Mouse (Mus musculus) limb, embryonic 13.5 days (tissue): ENCODE measurements around the gene Rnf19b. TPM values are rescaled to one million over a fixed set of nuclear protein-coding genes. Genes with fewer than 3 reads are reported as not detected.
A peak's percentile ranks its signal among the peaks of the same experiment; 100 is the strongest.

Experiments used
- ATAC-seq: fragments of 200-750 bp; cut with Nextera tagmentation; 2 replicates; pipeline ENCODE4 v1.8.0; 2017; ENCODE audit warnings: low read depth, moderate number of reproducible peaks, moderate TSS enrichment; ENCODE audit not compliant: low FRiP score
- H3K27ac ChIP-seq: fragments of 300-500 bp; sonication (generic); 2 replicates; pipeline ENCODE4 v1.5.1; 2015; ENCODE audit warnings: inconsistent platforms, mild to moderate bottlenecking, moderate library complexity
- H3K27me3 ChIP-seq: fragments of 300-500 bp; sonication (generic); 2 replicates; pipeline ENCODE4 v1.6.1; 2015; ENCODE audit warnings: mild to moderate bottlenecking, inconsistent platforms
- H3K36me3 ChIP-seq: fragments of 300-500 bp; sonication (generic); 2 replicates; pipeline ENCODE4 v1.6.1; 2015; ENCODE audit warnings: inconsistent platforms, mild to moderate bottlenecking, moderate library complexity
- H3K4me1 ChIP-seq: fragments of 300-500 bp; sonication (generic); 2 replicates; pipeline ENCODE4 v1.6.1; 2015; ENCODE audit warnings: inconsistent platforms
- H3K4me2 ChIP-seq: fragments of 300-500 bp; sonication (generic); replicated peaks from 2 replicates; pipeline ENCODE4 v1.6.1; 2015; ENCODE audit warnings: inconsistent platforms, mild to moderate bottlenecking, moderate library complexity
- H3K4me3 ChIP-seq: fragments of 300-500 bp; sonication (generic); 2 replicates; pipeline ENCODE4 v1.5.1; 2015; ENCODE audit warnings: moderate library complexity, mild to moderate bottlenecking, inconsistent platforms
- H3K9ac ChIP-seq: fragments of 300-500 bp; sonication (generic); 2 replicates; pipeline ENCODE4 v1.6.1; 2015; ENCODE audit warnings: mild to moderate bottlenecking, inconsistent platforms
- H3K9me3 ChIP-seq: fragments of 300-500 bp; sonication (generic); 2 replicates; pipeline ENCODE4 v1.6.1; 2016; ENCODE audit warnings: inconsistent platforms
- WGBS: fragments of 180-500 bp; shearing (Covaris S2); methylation state at CpG from one replicate; pipeline ENCODE4 v1.1.7; 2015; 5-methylcytosine and 5-hydroxymethylcytosine counted together
- polyA plus RNA-seq: library from polyadenylated mRNA; unstranded; fragments of >200 nt; fragmentation: Nextera tagmentation; extraction: Ambion mirVana; gene quantifications from 2 replicates; pipeline ENCODE4 v1.2.1, GENCODE M21; 2015

Gene Rnf19b
- polyA plus RNA-seq, 1 experiment from 2014 or later, result 8.5 TPM

- Histone ChIP-seq H3K36me3 (no peaks in the 10 kb centered on the region), H3K4me3 (peak overlapping the region; percentile 57), H3K4me2 (peak overlapping the region; percentile 94), H3K9me3 (no peaks in the 10 kb centered on the region), H3K9ac (peak overlapping the region; percentile 70), H3K27ac (no peak overlapping the region), H3K27me3 (peaks cover 58% of the 10 kb centered on the region), H3K4me1 (peaks cover 16% of the 10 kb centered on the region)
- no peak for ATAC-seq
- WGBS, result 18% methylated on average over 15 of the region's 15 CpGs
Measured at GRCm38 (mm10) chr4:129047721-129048421, 10.2 kb upstream of the Rnf19b start.

DNA sequence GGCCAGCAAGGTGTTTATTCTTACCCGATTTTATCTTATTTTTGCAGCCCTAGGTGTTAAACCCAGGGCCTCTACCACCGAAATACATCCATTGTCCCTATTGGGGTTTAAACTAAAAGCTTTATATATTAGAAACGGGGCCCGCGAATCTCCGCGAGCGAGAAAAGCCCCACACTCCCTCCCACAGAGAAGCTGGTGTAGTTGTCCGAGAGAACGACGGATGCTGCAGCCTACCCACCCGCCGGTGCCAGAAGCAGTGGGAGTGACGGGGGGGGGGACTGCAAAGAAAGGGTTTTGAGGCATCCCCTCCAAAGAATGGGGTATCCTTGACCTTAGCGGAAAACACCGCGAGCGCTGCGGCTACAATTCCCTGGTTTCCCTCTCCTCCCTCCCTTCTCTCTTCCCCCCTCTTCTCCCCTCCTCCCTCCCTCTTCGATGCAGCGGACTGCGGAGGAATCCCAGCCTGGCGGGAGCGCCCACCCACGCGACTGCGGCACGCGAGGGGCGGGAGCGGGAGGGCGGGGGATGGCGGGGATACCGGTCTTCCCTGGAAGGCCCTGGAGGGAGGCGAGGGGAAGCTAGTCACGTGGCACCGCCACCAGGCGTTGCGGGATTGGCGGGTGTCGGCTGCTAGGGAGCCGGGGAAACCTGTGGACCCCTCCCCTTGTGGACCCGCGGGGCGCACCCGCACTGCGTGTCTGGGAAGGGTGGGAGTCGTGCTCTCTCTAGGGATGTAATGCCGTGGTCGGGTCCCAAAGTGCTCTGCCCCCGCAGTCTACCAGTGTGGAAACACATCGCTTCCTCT, 9.4 kb upstream of the Rnf19b start:
- H3K4me1 ChIP-seq, result peaks cover 16% of the 10 kb centered on the region
- WGBS, result under 1% methylated on average over 51 of the region's 52 CpGs
- H3K27me3 ChIP-seq, result peaks cover 58% of the 10 kb centered on the region
- peak; percentile 87 for ATAC-seq
- no peaks in the 10 kb centered on the region for H3K9me3 ChIP-seq
- H3K9ac ChIP-seq, result peak overlapping the region; percentile 70
- H3K27ac ChIP-seq, result 0 out of 2 replicates have a peak overlapping the region, but pooled peaks have one; percentile 52
- H3K36me3 ChIP-seq, result no peaks in the 10 kb centered on the region
- peak overlapping the region; percentile 57 for H3K4me3 ChIP-seq
- peak overlapping the region; percentile 94 for H3K4me2 ChIP-seq

DNA sequence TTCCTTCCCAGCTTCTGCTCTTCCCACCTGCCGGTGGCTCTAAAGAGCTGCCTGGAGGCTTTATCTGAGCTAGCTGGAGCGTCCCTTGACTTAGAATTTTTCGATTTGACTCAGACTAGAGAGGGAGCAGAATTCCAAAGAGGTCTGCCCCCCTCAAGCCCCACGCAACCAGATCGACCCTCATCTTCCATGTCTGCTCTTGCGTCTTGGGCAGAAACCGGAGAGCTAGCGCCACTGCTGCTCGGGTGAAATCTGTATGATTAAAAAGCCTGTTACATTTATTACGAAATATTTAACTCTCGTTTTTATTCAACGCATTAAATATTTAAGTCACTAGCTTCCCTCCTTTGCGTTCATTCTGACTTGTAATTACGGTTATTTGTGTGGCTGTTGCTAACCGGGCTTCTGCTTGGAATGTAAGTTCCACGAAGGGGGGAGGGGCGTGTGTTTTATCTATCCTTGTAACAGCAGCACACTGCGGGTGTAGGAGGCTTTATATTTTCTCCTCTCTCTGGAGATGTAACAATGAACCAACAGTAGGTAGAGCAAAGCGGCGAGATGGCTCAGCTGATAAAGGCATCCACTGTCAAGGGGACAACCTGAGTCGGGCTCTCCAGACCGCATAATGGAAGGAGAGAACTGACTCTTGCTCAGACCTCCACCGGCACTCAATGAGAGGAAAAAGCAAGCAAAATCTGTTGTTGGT, 8.6 kb upstream of the Rnf19b start:
- ATAC-seq, result no peak
- 5% methylated on average over 23 of the region's 23 CpGs for WGBS
- peak overlapping the region; percentile 70 for H3K9ac ChIP-seq
- peak overlapping the region; percentile 94 for H3K4me2 ChIP-seq
- no peaks in the 10 kb centered on the region for H3K36me3 ChIP-seq
- peak overlapping the region; percentile 57 for H3K4me3 ChIP-seq
- H3K27ac ChIP-seq, result peak overlapping the region; percentile 52; the same call in 1 of the 2 replicates
- H3K4me1 ChIP-seq, result peaks cover 16% of the 10 kb centered on the region
- H3K27me3 ChIP-seq, result peaks cover 58% of the 10 kb centered on the region
- H3K9me3 ChIP-seq, result no peaks in the 10 kb centered on the region

- no peak for ATAC-seq
- no peaks in the 10 kb centered on the region for H3K9me3 ChIP-seq
- H3K27me3 ChIP-seq, result peaks cover 57% of the 10 kb centered on the region
- H3K36me3 ChIP-seq, result no peaks in the 10 kb centered on the region
- 77% methylated on average over 4 of the region's 4 CpGs for WGBS
- no peak overlapping the region for H3K4me3 ChIP-seq
- no peak overlapping the region for H3K9ac ChIP-seq
- no peak overlapping the region for H3K4me2 ChIP-seq
- no peak overlapping the region for H3K27ac ChIP-seq
- H3K4me1 ChIP-seq, result peaks cover 16% of the 10 kb centered on the region
Measured at GRCm38 (mm10) chr4:129050365-129050764, 7.7 kb upstream of the Rnf19b start.

GRCm38 (mm10) chr4:129050901-129051417, 7.1 kb upstream of the Rnf19b start:
- Histone ChIP-seq H3K4me3 (no peak overlapping the region), H3K4me1 (peaks cover 16% of the 10 kb centered on the region), H3K9ac (no peak overlapping the region), H3K27me3 (peaks cover 51% of the 10 kb centered on the region), H3K9me3 (no peaks in the 10 kb centered on the region), H3K36me3 (no peaks in the 10 kb centered on the region), H3K4me2 (no peak overlapping the region), H3K27ac (no peak overlapping the region)
- ATAC-seq, result no peak
- 70% methylated on average over 6 of the region's 6 CpGs for WGBS

GRCm38 (mm10) chr4:129051461-129052183, 6.4 kb upstream of the Rnf19b start:
- Histone ChIP-seq H3K9me3 (no peaks in the 10 kb centered on the region), H3K27ac (no peak overlapping the region), H3K36me3 (no peaks in the 10 kb centered on the region), H3K4me1 (peaks cover 16% of the 10 kb centered on the region), H3K9ac (no peak overlapping the region), H3K4me3 (no peak overlapping the region), H3K4me2 (no peak overlapping the region), H3K27me3 (peaks cover 44% of the 10 kb centered on the region)
- ATAC-seq, result no peak
- 22% methylated on average over 11 of the region's 11 CpGs for WGBS

DNA sequence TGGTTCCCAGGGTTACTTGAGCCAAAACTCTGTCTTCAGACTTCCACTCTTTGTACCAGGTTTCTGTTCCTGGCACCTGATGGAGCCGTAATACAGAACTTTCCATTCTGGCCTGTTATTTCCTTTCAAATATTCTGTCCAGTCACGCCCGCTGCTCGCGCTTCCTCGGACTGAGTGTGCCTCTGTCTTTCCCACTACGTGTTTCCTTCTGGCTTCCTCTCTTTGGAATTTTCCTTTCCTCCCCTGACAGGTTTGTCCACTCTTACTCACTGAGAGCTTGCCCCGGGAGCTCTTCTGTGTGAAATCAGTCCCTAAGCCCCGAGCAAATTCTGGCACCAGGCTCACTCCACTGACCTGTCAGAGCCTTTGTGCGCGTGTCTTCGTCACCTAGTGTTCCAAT, 3.3 kb upstream of the Rnf19b start:
- ATAC-seq, result no peak
- 85% methylated on average over 12 of the region's 12 CpGs for WGBS

GRCm38 (mm10) chr4:129055562-129055961, 2.5 kb upstream of the Rnf19b start:
- WGBS, result 85% methylated on average over 5 of the region's 5 CpGs
- Histone ChIP-seq H3K36me3 (no peaks in the 10 kb centered on the region), H3K27ac (no peak overlapping the region), H3K9me3 (no peaks in the 10 kb centered on the region), H3K4me3 (no peak overlapping the region), H3K27me3 (peaks cover 17% of the 10 kb centered on the region), H3K4me2 (no peak overlapping the region), H3K4me1 (peaks cover 10% of the 10 kb centered on the region), H3K9ac (no peak overlapping the region)
- ATAC-seq, result no peak

More for the DNA sequence above, 3.3 kb upstream of the Rnf19b start:
- H3K4me1 ChIP-seq, result peaks cover 10% of the 10 kb centered on the region
- no peaks in the 10 kb centered on the region for H3K9me3 ChIP-seq
- H3K9ac ChIP-seq, result no peak overlapping the region
- peaks cover 25% of the 10 kb centered on the region for H3K27me3 ChIP-seq
- H3K27ac ChIP-seq, result no peak overlapping the region
- H3K4me3 ChIP-seq, result no peak overlapping the region
- H3K4me2 ChIP-seq, result no peak overlapping the region
- no peaks in the 10 kb centered on the region for H3K36me3 ChIP-seq

- Histone ChIP-seq H3K4me3 (peak overlapping the region; percentile 91), H3K27me3 (no peaks in the 10 kb centered on the region), H3K27ac (peak overlapping the region; percentile 84), H3K9ac (peak overlapping the region; percentile 90), H3K4me2 (peak overlapping the region; percentile 100), H3K9me3 (no peaks in the 10 kb centered on the region), H3K36me3 (no peaks in the 10 kb centered on the region), H3K4me1 (peaks cover 10% of the 10 kb centered on the region)
- 5% methylated on average over 33 of the region's 44 CpGs for WGBS
- ATAC-seq, result peak; percentile 96
Measured at GRCm38 (mm10) chr4:129057533-129058206, 401 bp upstream of the Rnf19b start.

- Histone ChIP-seq H3K4me2 (peak overlapping the region; percentile 100), H3K4me3 (peak overlapping the region; percentile 91), H3K27me3 (no peaks in the 10 kb centered on the region), H3K36me3 (no peaks in the 10 kb centered on the region), H3K9me3 (no peaks in the 10 kb centered on the region), H3K9ac (peak overlapping the region; percentile 90), H3K4me1 (peaks cover 10% of the 10 kb centered on the region), H3K27ac (peak overlapping the region; percentile 84; the same call in 1 of the 2 replicates)
- 2% methylated on average over 13 of the region's 13 CpGs for WGBS
- no peak for ATAC-seq
Measured at GRCm38 (mm10) chr4:129059125-129059551, 1.1 kb downstream of the Rnf19b start.

- Histone ChIP-seq H3K27me3 (no peaks in the 10 kb centered on the region), H3K36me3 (no peaks in the 10 kb centered on the region), H3K27ac (no peak overlapping the region), H3K9me3 (no peaks in the 10 kb centered on the region), H3K9ac (peak overlapping the region; percentile 90; the same call in 1 of the 2 replicates), H3K4me1 (peaks cover 10% of the 10 kb centered on the region), H3K4me3 (peak overlapping the region; percentile 91), H3K4me2 (peak overlapping the region; percentile 100)
- WGBS, result 32% methylated on average over 4 of the region's 4 CpGs
- no peak for ATAC-seq
Measured at GRCm38 (mm10) chr4:129059922-129060321, 1.9 kb downstream of the Rnf19b start.
